Mouse (Mus musculus) heart, postnatal 0 days (tissue): ENCODE measurements around the gene Tax1bp1. TPM values are rescaled to one million over a fixed set of nuclear protein-coding genes. Genes with fewer than 3 reads are reported as not detected.

Experiments
- ATAC-seq: fragments of 200-750 bp; cut with Nextera tagmentation; 2 replicates; pipeline ENCODE4 v1.8.0; 2017; ENCODE audit warnings: low read depth, moderate number of reproducible peaks, moderate library complexity; ENCODE audit not compliant: insufficient read depth
- DNase-seq: peaks from one replicate; pipeline ENCODE4 v3.0.0-alpha.2; 2016; ENCODE audit warnings: low spot score
- H3K27ac ChIP-seq: fragments of 300-500 bp; sonication (generic); 2 replicates; pipeline ENCODE4 v1.5.1; 2014; ENCODE audit warnings: low read depth, mild to moderate bottlenecking
- H3K27me3 ChIP-seq: fragments of 300-500 bp; sonication (generic); 2 replicates; pipeline ENCODE4 v1.6.1; 2014; ENCODE audit warnings: low read length, mixed read lengths; ENCODE audit not compliant: control insufficient read depth, insufficient read depth
- H3K36me3 ChIP-seq: fragments of 300-500 bp; sonication (generic); replicated peaks from 2 replicates; pipeline ENCODE4 v1.6.1; 2014; ENCODE audit warnings: low read length, mixed read lengths; ENCODE audit not compliant: control insufficient read depth, insufficient read depth
- H3K4me1 ChIP-seq: fragments of 300-500 bp; sonication (generic); 2 replicates; pipeline ENCODE4 v1.6.1; 2014; ENCODE audit warnings: antibody characterized with exemption; ENCODE audit not compliant: control insufficient read depth, insufficient read depth
- H3K4me2 ChIP-seq: fragments of 300-500 bp; sonication (generic); 2 replicates; pipeline ENCODE4 v1.6.1; 2014; ENCODE audit warnings: low read depth, mild to moderate bottlenecking, low read length, moderate library complexity
- H3K4me3 ChIP-seq: fragments of 300-500 bp; sonication (generic); 2 replicates; pipeline ENCODE4 v1.5.1; 2014; ENCODE audit warnings: low read depth, low read length
- H3K9ac ChIP-seq: fragments of 300-500 bp; sonication (generic); replicated peaks from 2 replicates; pipeline ENCODE4 v1.6.1; 2014; ENCODE audit warnings: low read depth, low read length, mixed read lengths
- H3K9me3 ChIP-seq: fragments of 300-500 bp; sonication (generic); replicated peaks from 2 replicates; pipeline ENCODE4 v1.6.1; 2016; ENCODE audit warnings: low read length; ENCODE audit not compliant: control insufficient read depth
- CTCF ChIP-seq: IDR thresholded peaks from 2 replicates; pipeline ENCODE4 v1.5.1; 2016; ENCODE audit warnings: antibody characterized with exemption, control low read depth, low read depth
- EP300 ChIP-seq: IDR thresholded peaks from 2 replicates; pipeline ENCODE4 v1.6.1; 2016; ENCODE audit warnings: antibody characterized with exemption, low read depth
- WGBS: fragments of 180-500 bp; shearing (Covaris S2); extraction: QIAGEN DNeasy Blood & Tissue Kit; methylation state at CpG from one replicate; pipeline ENCODE4 v1.1.7; 2014; 5-methylcytosine and 5-hydroxymethylcytosine counted together
- polyA plus RNA-seq: library from polyadenylated mRNA; unstranded; fragments of >200 nt; fragmentation: Nextera tagmentation; extraction: Ambion mirVana; gene quantifications from 2 replicates; pipeline ENCODE4 v1.2.1, GENCODE M21; 2015
- total RNA-seq: library from RNA; depleted of rRNA; stranded (reverse); fragments of >200 nt; gene quantifications from 2 replicates; pipeline ENCODE4 v1.2.3, GENCODE M21; 2014; ENCODE audit warnings: low replicate concordance

The Tax1bp1 gene
- total and polyA plus RNA-seq, 2 experiments from 2014 or later = 44.9 to 128 TPM

- H3K27me3 ChIP-seq = no peaks in the 10 kb centered on the region
- no peak overlapping the region for H3K27ac ChIP-seq
- no peaks in the 10 kb centered on the region for H3K9me3 ChIP-seq
- H3K36me3 ChIP-seq = peaks cover 5% of the 10 kb centered on the region
- TF ChIP-seq CTCF (no peak), EP300 (no peak)
- no peak overlapping the region for H3K9ac ChIP-seq
- no peaks in the 10 kb centered on the region for H3K4me1 ChIP-seq
- ATAC-seq (no peak; the same call in 1 of the 2 replicates), DNase-seq (peak; percentile 16)
- H3K4me2 ChIP-seq = no peak overlapping the region
- 69% methylated on average over 3 of the region's 3 CpGs for WGBS
- no peak overlapping the region for H3K4me3 ChIP-seq
Observed at GRCm38 (mm10) chr6:52775350-52775749, 61.8 kb downstream of the Tax1bp1 start.

GRCm38 (mm10) chr6:52775956-52776355 is 62.4 kb downstream of the Tax1bp1 start:
- no peak overlapping the region for H3K9ac ChIP-seq
- no peaks in the 10 kb centered on the region for H3K4me1 ChIP-seq
- no peaks in the 10 kb centered on the region for H3K9me3 ChIP-seq
- H3K27ac ChIP-seq = no peak overlapping the region
- no peak overlapping the region for H3K4me2 ChIP-seq
- no peak for DNase-seq
- no peaks in the 10 kb centered on the region for H3K27me3 ChIP-seq
- WGBS = 71% methylated on average over 8 of the region's 8 CpGs
- TF ChIP-seq CTCF (no peak), EP300 (no peak)
- H3K36me3 ChIP-seq = no peaks in the 10 kb centered on the region
- no peak for ATAC-seq
- H3K4me3 ChIP-seq = no peak overlapping the region

GRCm38 (mm10) chr6:52777034-52777433 is 63.5 kb downstream of the Tax1bp1 start:
- H3K4me2 ChIP-seq = no peak overlapping the region
- H3K9ac ChIP-seq = no peak overlapping the region
- ATAC-seq (no peak), DNase-seq (no peak)
- no peaks in the 10 kb centered on the region for H3K4me1 ChIP-seq
- H3K36me3 ChIP-seq = no peaks in the 10 kb centered on the region
- TF ChIP-seq CTCF (no peak), EP300 (no peak)
- H3K27me3 ChIP-seq = no peaks in the 10 kb centered on the region
- no peak overlapping the region for H3K27ac ChIP-seq
- H3K4me3 ChIP-seq = no peak overlapping the region
- H3K9me3 ChIP-seq = no peaks in the 10 kb centered on the region
- WGBS = 89% methylated on average over 8 of the region's 8 CpGs

GRCm38 (mm10) chr6:52778523-52778922 is 65.0 kb downstream of the Tax1bp1 start:
- Histone ChIP-seq H3K27me3 (no peaks in the 10 kb centered on the region), H3K9ac (no peak overlapping the region), H3K4me1 (no peaks in the 10 kb centered on the region), H3K9me3 (no peaks in the 10 kb centered on the region), H3K4me3 (no peak overlapping the region), H3K36me3 (no peaks in the 10 kb centered on the region), H3K27ac (no peak overlapping the region), H3K4me2 (no peak overlapping the region)
- ATAC-seq (no peak), DNase-seq (no peak)
- whole genome bisulfite sequencing = 91% methylated on average over 5 of the region's 5 CpGs
- TF ChIP-seq EP300 (no peak), CTCF (no peak)

GRCm38 (mm10) chr6:52779546-52779945 is 66.0 kb downstream of the Tax1bp1 start:
- H3K27me3 ChIP-seq = no peaks in the 10 kb centered on the region
- H3K4me1 ChIP-seq = no peaks in the 10 kb centered on the region
- no peak overlapping the region for H3K4me3 ChIP-seq
- no peaks in the 10 kb centered on the region for H3K36me3 ChIP-seq
- 0 out of 2 replicates have a peak, but pooled peaks cover 6% of the 10 kb centered on the region for H3K9me3 ChIP-seq
- ATAC-seq (no peak), DNase-seq (no peak)
- WGBS = 84% methylated on average over 5 of the region's 5 CpGs
- no peak for TF ChIP-seq CTCF
- TF ChIP-seq EP300 = no peak
- no peak overlapping the region for H3K9ac ChIP-seq
- no peak overlapping the region for H3K4me2 ChIP-seq
- no peak overlapping the region for H3K27ac ChIP-seq

GRCm38 (mm10) chr6:52790316-52790715 is 76.8 kb downstream of the Tax1bp1 start:
- TF ChIP-seq CTCF (no peak), EP300 (no peak)
- DNase-seq (no peak), ATAC-seq (no peak)
- Histone ChIP-seq H3K4me1 (peaks cover 15% of the 10 kb centered on the region), H3K27ac (no peak overlapping the region), H3K27me3 (no peaks in the 10 kb centered on the region), H3K36me3 (no peaks in the 10 kb centered on the region), H3K4me3 (no peak overlapping the region), H3K9ac (no peak overlapping the region), H3K4me2 (no peak overlapping the region), H3K9me3 (no peaks in the 10 kb centered on the region)
- 54% methylated on average over 10 of the region's 10 CpGs for WGBS
